Mouse (Mus musculus): Measurements from ENCODE around the gene Abhd2.

DNA sequence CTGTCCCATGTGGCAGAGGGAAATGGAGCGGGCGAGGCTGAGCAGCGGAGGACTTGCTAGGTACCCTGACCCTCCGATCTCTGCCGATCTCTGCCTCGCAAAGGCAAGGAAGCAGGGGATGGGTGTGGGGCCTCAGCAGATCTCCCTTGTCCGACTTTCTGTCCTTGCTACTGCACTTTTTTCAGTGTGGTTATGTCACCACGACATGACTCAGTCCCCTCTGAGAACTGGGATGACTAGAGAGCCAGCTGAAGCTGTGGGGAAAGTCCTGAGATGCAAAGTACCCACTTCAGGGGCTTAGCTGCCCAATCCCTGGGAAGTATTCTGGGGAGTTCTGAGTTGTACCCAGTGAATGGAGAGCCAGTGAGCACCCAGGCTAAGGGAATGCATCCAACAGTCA is 114.1 kb downstream of the Abhd2 start:
- TF ChIP-seq CTCF (IDR thresholded peaks at IDR 0.05; ENCODE audit: low read depth, low read length): no peak
- no peak for TF ChIP-seq EP300 (IDR thresholded peaks at IDR 0.05; ENCODE audit: insufficient read depth, low read depth, low read length)
- TF ChIP-seq POLR2A (IDR thresholded peaks at IDR 0.05; ENCODE audit: insufficient read depth, low read length): no peak
